Mouse (Mus musculus): ENCODE results near the gene Kcnq1.
A peak's percentile ranks its signal among the peaks of the same experiment; 100 is the strongest.

Kcnq1 gene

GRCm38 (mm10) chr7:143469946-143470345 lies 363.8 kb downstream of the Kcnq1 start:
- DNase-seq: peak; percentile 83

GRCm38 (mm10) chr7:143473347-143474101 lies 367.4 kb downstream of the Kcnq1 start, which contains the start of gene Slc22a18:
Slc22a18 (plus strand) TSS chr7:143473736.
- peak; percentile 57 for DNase-seq

GRCm38 (mm10) chr7:143474811-143475210 lies 368.6 kb downstream of the Kcnq1 start:
- no peak for DNase-seq

- DNase-seq: no peak
These were observed 369.7 kb downstream of the Kcnq1 start for GRCm38 (mm10) chr7:143475876-143476275.

All from lung, postnatal 14 days (tissue).